Mouse (Mus musculus) heart, postnatal 36 days (tissue): ENCODE measurements at regions not wholly inside any gene's neighbourhood (a gene's known extent, or its start where the extent isn't known, plus 50 kb on each side); places are given as distances from the start of the nearest gene placed in this dataset.
"Not testable (repeated sequence)": the region's sequence is repeated elsewhere in the genome, so short reads cannot be mapped to it uniquely, and the experiment has no call there.

Source experiments
- DNase-seq, 2 experiments: peaks; one replicate each; pipeline ENCODE4 v3.0.0; 2021 to 2022
- intact Hi-C: fragments of 180-260 bp; cut with DNase I; formaldehyde crosslinking; loops from one replicate; pipeline ENCODE4 v1.15.1; 2025

- intact Hi-C loops: no loop called here
- no peak for DNase-seq
Measured at GRCm38 (mm10) chr16:19024010-19024532, 147.2 kb downstream of the Hira start.

- DNase-seq: no peak
- intact Hi-C loops: no loop called here
Measured at GRCm38 (mm10) chr16:19025227-19025932, 148.5 kb downstream of the Hira start.

GRCm38 (mm10) chr16:19027096-19027495, 150.3 kb downstream of the Hira start:
- intact Hi-C loops: no loop called here
- no peak for DNase-seq

GRCm38 (mm10) chr16:19032582-19032981, 155.7 kb downstream of the Hira start:
- no peak for DNase-seq
- intact Hi-C loops: no loop called here

- DNase-seq: no peak
- intact Hi-C loops: no loop called here
Measured at GRCm38 (mm10) chr16:19035781-19036180, 158.9 kb downstream of the Hira start.

- no peak for DNase-seq
- intact Hi-C loops: no loop called here
Measured at GRCm38 (mm10) chr16:19037681-19038080, 160.8 kb downstream of the Hira start.

- intact Hi-C loops: no loop called here
- no peak for DNase-seq
Measured at GRCm38 (mm10) chr16:19052791-19053190, 176.0 kb downstream of the Hira start.

- DNase-seq: no peak
- intact Hi-C loops: no loop called here
Measured at GRCm38 (mm10) chr16:19060343-19060742, 183.5 kb downstream of the Hira start.

GRCm38 (mm10) chr16:19061796-19062195, 185.0 kb downstream of the Hira start:
- intact Hi-C loops: no loop called here
- no peak for DNase-seq

- DNase-seq: no peak
- intact Hi-C loops: no loop called here
Measured at GRCm38 (mm10) chr16:19062557-19063400, 185.9 kb downstream of the Hira start.

- intact Hi-C loops: no loop called here
- DNase-seq: no peak
Measured at GRCm38 (mm10) chr16:19063401-19063762, 186.5 kb downstream of the Hira start.

- intact Hi-C loops: no loop called here
- DNase-seq: no peak
Measured at GRCm38 (mm10) chr16:19064397-19064796, 187.6 kb downstream of the Hira start.

GRCm38 (mm10) chr16:19065543-19066141, 188.8 kb downstream of the Hira start:
- intact Hi-C loops: no loop called here
- DNase-seq: no peak

GRCm38 (mm10) chr16:19066700-19067310, 190.0 kb downstream of the Hira start:
- DNase-seq: no peak
- intact Hi-C loops: no loop called here

- intact Hi-C loops, DNase-seq: not testable (repeated sequence)
Measured at GRCm38 (mm10) chr16:19083503-19083902, 206.7 kb downstream of the Hira start.

- intact Hi-C loops: loop anchor here (5.0 kb wide), 1 partner anchor 169 kb away; no protein-coding TSS in a partner anchor
- no peak for DNase-seq
Measured at GRCm38 (mm10) chr16:19087914-19088313, 211.1 kb downstream of the Hira start.
